Mouse (Mus musculus) megakaryocyte, embryonic 14.5 days (primary cell): Measurements from ENCODE around the gene Pds5b. TPM values are rescaled to one million over a fixed set of nuclear protein-coding genes. Genes with fewer than 3 reads are reported as not detected.

ENCODE experiments used
- H3K27me3 ChIP-seq: replicated peaks from 2 replicates; pipeline ENCODE3; 2012; ENCODE audit warnings: inconsistent platforms
- H3K36me3 ChIP-seq: replicated peaks from 2 replicates; pipeline ENCODE3; 2012; ENCODE audit warnings: low read length, inconsistent platforms, mixed read lengths
- H3K4me1 ChIP-seq: 2 replicates; pipeline ENCODE4 v1.6.1; 2012; ENCODE audit warnings: inconsistent platforms
- H3K4me3 ChIP-seq: replicated peaks from 2 replicates; pipeline ENCODE3; 2012; ENCODE audit warnings: moderate library complexity, mild to moderate bottlenecking, inconsistent platforms
- H3K9me3 ChIP-seq: 2 replicates; pipeline ENCODE4 v1.6.1; 2012; ENCODE audit warnings: inconsistent platforms
- FLI1 ChIP-seq: IDR thresholded peaks from 2 replicates; pipeline ENCODE4 v1.6.1; 2012; ENCODE audit warnings: low read length, inconsistent platforms, mixed read lengths
- GATA1 ChIP-seq: IDR thresholded peaks from 3 replicates; pipeline ENCODE4 v1.6.1; 2012; ENCODE audit warnings: mixed read lengths, low read length, inconsistent platforms, borderline replicate concordance
- polyA plus RNA-seq: library from polyadenylated mRNA; stranded (reverse); fragments of >175 nt; gene quantifications from 2 replicates; pipeline ENCODE4 v1.2.3, GENCODE M21; 2012; ENCODE audit warnings: low replicate concordance; ENCODE audit not compliant: insufficient read depth

The Pds5b gene
- polyA plus RNA-seq, 1 experiment = 0.70 TPM

DNA sequence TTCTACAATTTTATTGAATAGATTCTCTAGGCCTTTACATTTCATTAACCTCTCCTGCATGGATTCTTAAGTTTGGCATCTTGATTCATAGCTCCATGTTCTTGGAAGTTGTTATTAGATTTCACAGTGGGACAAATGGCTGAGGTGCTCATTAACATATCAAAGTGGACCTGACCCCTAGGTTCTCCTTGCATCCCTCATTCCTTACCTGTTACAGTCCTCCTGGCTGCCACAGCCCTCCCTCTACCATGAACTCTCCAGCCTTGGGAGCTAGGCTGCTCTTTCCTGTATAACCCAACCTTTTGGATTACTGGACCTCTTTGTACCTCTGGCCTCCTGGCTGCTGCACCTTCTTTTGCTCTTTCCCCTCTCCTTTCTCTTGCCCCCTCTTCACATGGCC, 99.5 kb downstream of the Pds5b start:
- no peak overlapping the region for H3K4me3 ChIP-seq
- H3K36me3 ChIP-seq = peaks cover 61% of the 10 kb centered on the region
- no peaks in the 10 kb centered on the region for H3K9me3 ChIP-seq
- no peak for TF ChIP-seq GATA1
- TF ChIP-seq FLI1 = no peak
- H3K27me3 ChIP-seq = no peaks in the 10 kb centered on the region
- H3K4me1 ChIP-seq = peaks cover 22% of the 10 kb centered on the region

- Histone ChIP-seq H3K4me1 (no peaks in the 10 kb centered on the region), H3K9me3 (no peaks in the 10 kb centered on the region), H3K4me3 (no peak overlapping the region), H3K36me3 (peaks cover 87% of the 10 kb centered on the region), H3K27me3 (no peaks in the 10 kb centered on the region)
- no peak for TF ChIP-seq GATA1
Measured at GRCm38 (mm10) chr5:150788261-150788660, 114.7 kb downstream of the Pds5b start.

DNA sequence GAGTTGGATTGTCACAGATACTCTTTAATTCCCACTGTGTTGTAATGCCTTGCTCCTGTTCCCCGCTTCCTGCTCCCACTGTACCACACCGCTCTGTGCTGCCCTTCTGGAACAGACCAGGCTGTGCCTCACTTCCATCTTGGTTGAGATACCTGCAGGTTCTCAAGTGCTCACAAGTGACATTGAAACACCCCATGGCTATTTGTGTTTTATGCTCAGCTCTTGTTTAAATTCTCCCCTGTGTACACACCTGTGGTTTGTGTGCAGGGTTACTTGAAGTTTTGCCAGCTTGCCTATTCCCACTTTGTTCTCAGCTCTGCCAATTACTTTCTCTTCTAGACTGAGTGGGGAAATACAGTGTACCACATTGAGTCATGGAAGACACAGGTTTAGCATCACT, 115.5 kb downstream of the Pds5b start:
- Histone ChIP-seq H3K9me3 (no peaks in the 10 kb centered on the region), H3K27me3 (no peaks in the 10 kb centered on the region), H3K36me3 (peaks cover 84% of the 10 kb centered on the region), H3K4me1 (no peaks in the 10 kb centered on the region), H3K4me3 (no peak overlapping the region)
- no peak for TF ChIP-seq GATA1
- no peak for TF ChIP-seq FLI1

DNA sequence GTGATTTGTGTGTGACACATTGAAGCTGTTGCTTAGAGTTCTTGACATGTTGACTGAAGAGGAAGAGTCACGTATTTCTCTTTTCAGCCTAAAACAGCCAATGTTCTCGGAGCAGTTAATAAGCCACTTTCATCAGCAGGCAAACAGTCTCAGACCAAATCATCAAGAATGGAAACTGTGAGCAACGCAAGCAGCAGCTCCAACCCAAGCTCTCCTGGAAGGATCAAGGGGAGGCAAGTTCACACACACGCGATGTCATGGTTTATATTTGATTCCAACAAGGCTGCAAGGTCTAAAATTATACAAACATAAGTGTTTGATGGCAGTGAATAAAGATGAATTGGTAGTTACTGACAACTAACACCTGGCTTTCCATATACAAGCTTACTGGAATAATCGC, 120.6 kb downstream of the Pds5b start:
- Histone ChIP-seq H3K9me3 (no peaks in the 10 kb centered on the region), H3K4me1 (no peaks in the 10 kb centered on the region), H3K4me3 (no peak overlapping the region), H3K27me3 (no peaks in the 10 kb centered on the region), H3K36me3 (peaks cover 87% of the 10 kb centered on the region)
- TF ChIP-seq GATA1 (no peak), FLI1 (no peak)

DNA sequence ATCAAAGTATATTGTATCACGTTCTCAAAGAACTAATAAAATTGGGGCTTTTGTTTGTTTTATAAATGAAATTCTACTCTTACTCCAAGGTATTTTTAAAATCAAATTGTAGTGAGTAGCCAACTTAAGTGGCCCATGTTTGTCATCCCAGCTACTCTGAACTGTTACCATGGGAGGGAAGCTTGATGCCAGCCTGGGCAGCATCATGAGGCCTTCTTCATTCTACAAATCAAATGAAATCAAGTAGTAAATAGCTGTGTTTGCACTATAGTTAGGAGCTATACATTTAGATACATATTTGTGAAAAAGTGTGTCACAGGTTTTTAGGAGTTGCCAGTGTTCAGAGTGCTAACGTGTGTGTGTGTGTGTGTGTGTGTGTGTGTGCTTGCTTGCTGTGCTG, 126.5 kb downstream of the Pds5b start:
- no peaks in the 10 kb centered on the region for H3K27me3 ChIP-seq
- H3K4me3 ChIP-seq = no peak overlapping the region
- TF ChIP-seq FLI1 (no peak), GATA1 (no peak)
- peaks cover 75% of the 10 kb centered on the region for H3K36me3 ChIP-seq
- H3K9me3 ChIP-seq = no peaks in the 10 kb centered on the region
- H3K4me1 ChIP-seq = no peaks in the 10 kb centered on the region

- Histone ChIP-seq H3K36me3 (peaks cover 6% of the 10 kb centered on the region), H3K9me3 (no peaks in the 10 kb centered on the region), H3K4me1 (peaks cover 4% of the 10 kb centered on the region; the same call in 1 of the 2 replicates), H3K27me3 (no peaks in the 10 kb centered on the region), H3K4me3 (no peak overlapping the region)
- no peak for TF ChIP-seq GATA1
- TF ChIP-seq FLI1 = no peak
Measured at GRCm38 (mm10) chr5:150814111-150814990, 140.8 kb downstream of the Pds5b start.

GRCm38 (mm10) chr5:150815400-150815799, 141.9 kb downstream of the Pds5b start:
- Histone ChIP-seq H3K4me3 (no peak overlapping the region), H3K36me3 (peaks cover 2% of the 10 kb centered on the region), H3K27me3 (no peaks in the 10 kb centered on the region), H3K4me1 (peaks cover 4% of the 10 kb centered on the region; the same call in 1 of the 2 replicates), H3K9me3 (no peaks in the 10 kb centered on the region)
- no peak for TF ChIP-seq GATA1
- no peak for TF ChIP-seq FLI1

DNA sequence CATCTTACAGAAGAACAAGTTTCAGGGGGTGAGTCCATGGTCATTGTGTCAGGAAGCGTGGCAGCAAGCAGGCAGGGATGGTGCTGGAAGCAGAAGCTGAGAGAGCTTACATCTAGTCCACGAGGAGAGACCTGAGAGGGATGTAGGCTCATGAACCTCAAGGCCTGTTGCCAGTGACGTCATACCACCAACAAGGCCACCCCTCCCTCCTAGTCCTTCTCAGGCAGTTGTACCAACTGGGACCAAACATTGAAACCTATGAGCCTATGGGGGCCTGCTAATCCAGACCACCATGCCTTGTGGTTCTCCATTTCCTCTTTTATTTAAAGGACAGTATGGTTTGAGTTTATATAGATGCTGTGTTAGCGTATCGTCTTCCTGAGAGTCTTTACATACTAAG, 143.2 kb downstream of the Pds5b start:
- H3K36me3 ChIP-seq = no peaks in the 10 kb centered on the region
- no peaks in the 10 kb centered on the region for H3K9me3 ChIP-seq
- H3K4me1 ChIP-seq = peaks cover 4% of the 10 kb centered on the region; the same call in 1 of the 2 replicates
- no peaks in the 10 kb centered on the region for H3K27me3 ChIP-seq
- TF ChIP-seq GATA1 = no peak
- TF ChIP-seq FLI1 = no peak
- no peak overlapping the region for H3K4me3 ChIP-seq

DNA sequence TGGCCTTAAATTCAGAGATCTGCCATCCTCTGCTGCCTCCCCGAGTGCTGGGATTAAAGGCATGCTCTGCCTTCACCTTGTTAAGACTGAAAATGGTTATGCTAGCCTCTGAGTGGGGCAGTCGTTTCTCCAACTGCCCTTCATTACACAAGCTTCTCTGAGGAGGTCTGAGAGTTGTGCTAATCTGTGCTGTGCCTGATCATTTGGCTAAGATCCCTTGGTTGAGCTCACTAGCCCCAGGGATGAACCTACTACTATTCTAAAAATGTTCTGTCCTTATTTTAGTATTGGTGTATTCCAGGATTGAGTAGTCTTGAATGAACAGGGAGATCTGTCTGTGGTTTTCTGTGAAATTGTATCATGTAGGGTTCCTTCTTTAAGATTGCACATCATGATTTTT, 144.5 kb downstream of the Pds5b start:
- no peaks in the 10 kb centered on the region for H3K27me3 ChIP-seq
- no peaks in the 10 kb centered on the region for H3K9me3 ChIP-seq
- TF ChIP-seq GATA1 = no peak
- no peak for TF ChIP-seq FLI1
- peaks cover 4% of the 10 kb centered on the region; the same call in 1 of the 2 replicates for H3K4me1 ChIP-seq
- H3K36me3 ChIP-seq = no peaks in the 10 kb centered on the region
- H3K4me3 ChIP-seq = no peak overlapping the region

DNA sequence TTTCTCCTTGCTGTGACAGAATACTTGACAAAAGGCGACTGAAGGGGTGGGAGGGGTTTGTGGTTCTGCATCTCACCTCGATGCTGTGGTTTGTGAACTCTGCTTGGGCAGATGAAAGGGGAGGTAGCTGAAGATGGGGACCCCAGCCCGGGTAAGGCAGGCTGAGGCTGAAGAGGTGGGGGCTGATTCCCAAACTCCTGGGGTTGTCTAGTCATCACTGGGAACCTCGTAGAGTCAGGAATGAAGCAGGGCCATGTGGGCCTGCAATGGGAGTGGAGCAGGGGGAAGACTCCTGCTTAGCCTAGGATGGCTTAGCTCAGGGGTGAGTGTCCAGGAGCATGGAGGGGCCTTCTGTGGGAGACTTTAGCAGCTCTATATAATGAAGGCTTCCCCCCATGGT, 145.3 kb downstream of the Pds5b start:
- no peaks in the 10 kb centered on the region for H3K36me3 ChIP-seq

More for the DNA sequence above, 145.3 kb downstream of the Pds5b start:
- Histone ChIP-seq H3K4me3 (no peak overlapping the region), H3K4me1 (peaks cover 4% of the 10 kb centered on the region; the same call in 1 of the 2 replicates), H3K9me3 (no peaks in the 10 kb centered on the region), H3K27me3 (no peaks in the 10 kb centered on the region)
- no peak for TF ChIP-seq FLI1
- no peak for TF ChIP-seq GATA1
